Mouse (Mus musculus) forebrain, embryonic 11.5 days (tissue): Measurements from ENCODE around the gene Etnk2. TPM values are rescaled to one million over a fixed set of nuclear protein-coding genes. Genes with fewer than 3 reads are reported as not detected.

Experiments
- ATAC-seq: fragments of 200-750 bp; cut with Nextera tagmentation; replicated peaks from 2 replicates; pipeline ENCODE4 v1.8.0; 2017; ENCODE audit warnings: moderate TSS enrichment; ENCODE audit not compliant: low FRiP score
- DNase-seq: peaks from one replicate; pipeline ENCODE4 v3.0.0-alpha.2; 2017; ENCODE audit warnings: low spot score
- H3K27ac ChIP-seq: fragments of 300-500 bp; sonication (generic); 2 replicates; pipeline ENCODE4 v1.5.1; 2014; ENCODE audit warnings: low read depth, low read length
- H3K27me3 ChIP-seq: fragments of 300-500 bp; sonication (generic); 2 replicates; pipeline ENCODE4 v1.6.1; 2014; ENCODE audit warnings: mild to moderate bottlenecking, low read length, mixed read lengths; ENCODE audit not compliant: control insufficient read depth, insufficient read depth
- H3K36me3 ChIP-seq: fragments of 300-500 bp; sonication (generic); 2 replicates; pipeline ENCODE4 v1.6.1; 2014; ENCODE audit warnings: mild to moderate bottlenecking, low read length, moderate library complexity, mixed read lengths; ENCODE audit not compliant: control insufficient read depth, insufficient read depth
- H3K4me1 ChIP-seq: fragments of 300-500 bp; sonication (generic); replicated peaks from 2 replicates; pipeline ENCODE4 v1.6.1; 2014; ENCODE audit warnings: low read length, mixed read lengths; ENCODE audit not compliant: control insufficient read depth, insufficient read depth
- H3K4me2 ChIP-seq: fragments of 300-500 bp; sonication (generic); 2 replicates; pipeline ENCODE4 v1.6.1; 2014; ENCODE audit warnings: low read depth, mild to moderate bottlenecking, low read length, moderate library complexity, mixed read lengths; ENCODE audit not compliant: severe bottlenecking
- H3K4me3 ChIP-seq: fragments of 300-500 bp; sonication (generic); 2 replicates; pipeline ENCODE4 v1.5.1; 2014; ENCODE audit warnings: low read depth, low read length
- H3K9ac ChIP-seq: fragments of 300-500 bp; sonication (generic); 2 replicates; pipeline ENCODE4 v1.6.1; 2014; ENCODE audit warnings: low read length
- H3K9me3 ChIP-seq: fragments of 300-500 bp; sonication (generic); 2 replicates; pipeline ENCODE4 v1.6.1; 2016; ENCODE audit warnings: low read length, mixed read lengths; ENCODE audit not compliant: control insufficient read depth
- WGBS: fragments of 180-500 bp; shearing (Covaris S2); extraction: QIAGEN DNeasy Blood & Tissue Kit; methylation state at CpG from one replicate; pipeline ENCODE4 v1.1.7; 2014; 5-methylcytosine and 5-hydroxymethylcytosine counted together
- polyA plus RNA-seq: library from polyadenylated mRNA; unstranded; fragments of >200 nt; fragmentation: Nextera tagmentation; extraction: Ambion mirVana; gene quantifications from 2 replicates; pipeline ENCODE4 v1.2.1, GENCODE M21; 2014

Etnk2 gene
- polyA plus RNA-seq, 1 experiment from 2014 or later, result 1.8 TPM

DNA sequence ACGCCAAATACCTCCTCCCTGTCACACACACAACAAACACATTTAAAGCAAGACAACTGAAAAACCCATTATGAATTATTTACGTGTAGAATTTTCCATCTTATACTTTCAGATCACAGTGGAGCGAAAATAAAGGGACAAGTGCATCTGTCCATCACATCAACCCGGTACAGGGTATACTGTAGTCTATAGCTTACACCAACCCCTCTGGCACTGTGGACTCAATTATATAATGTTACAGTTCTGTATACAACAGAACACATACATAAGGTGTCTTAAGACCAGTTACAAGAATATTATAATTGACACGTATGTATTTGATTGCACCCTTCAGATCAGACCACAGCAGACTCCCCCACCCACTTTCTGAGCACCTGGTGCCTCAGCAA is 33.7 kb downstream of the Etnk2 start:
- peaks cover 21% of the 10 kb centered on the region for H3K27me3 ChIP-seq
- ATAC-seq, result no peak; the same call in 1 of the 2 replicates
- peak overlapping the region; percentile 28; the same call in 1 of the 2 replicates for H3K4me2 ChIP-seq

DNA sequence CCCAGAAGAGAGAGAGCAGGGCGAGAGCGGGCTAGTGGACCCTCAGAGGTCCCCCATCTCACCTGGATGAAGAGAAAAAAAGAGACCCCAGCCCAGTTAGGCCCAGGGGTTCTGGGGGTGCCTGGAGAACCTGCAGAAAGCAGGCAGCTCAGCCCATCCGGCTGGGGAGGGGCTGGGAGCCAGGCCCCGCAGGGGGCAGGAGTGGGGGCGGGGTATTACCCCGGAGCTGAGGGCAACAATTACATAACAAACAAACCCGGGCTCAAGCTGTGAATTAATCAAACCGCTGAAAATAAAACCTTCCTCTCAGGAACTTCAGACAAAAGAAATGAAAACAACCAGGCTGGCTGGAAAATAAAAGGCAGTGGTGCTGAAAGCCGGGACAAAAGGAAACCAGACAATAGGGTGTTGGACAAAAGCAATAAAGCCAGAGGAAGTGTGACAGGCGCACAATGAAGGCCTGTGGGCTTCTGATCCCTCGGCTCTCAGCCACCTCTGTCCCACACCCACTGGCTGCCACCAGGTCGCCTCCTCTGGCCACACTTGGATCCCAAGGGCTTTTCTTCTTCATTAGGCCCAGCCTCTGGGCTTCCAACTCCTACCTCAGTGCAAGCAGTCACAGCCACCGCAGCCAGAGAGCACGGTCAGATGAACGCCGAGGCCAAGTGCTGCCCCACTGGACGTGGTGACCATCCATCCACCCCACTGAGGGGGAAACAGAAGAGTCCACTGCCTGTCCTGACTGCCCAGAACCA is 34.3 kb downstream of the Etnk2 start:
- peak overlapping the region; percentile 20 for H3K9ac ChIP-seq
- ATAC-seq, result peak; percentile 80
- H3K4me1 ChIP-seq, result peaks cover 13% of the 10 kb centered on the region
- no peaks in the 10 kb centered on the region for H3K9me3 ChIP-seq
- H3K4me3 ChIP-seq, result no peak overlapping the region
- peak overlapping the region; percentile 59 for H3K27ac ChIP-seq
- peaks cover 21% of the 10 kb centered on the region for H3K27me3 ChIP-seq
- 2% methylated on average over 17 of the region's 17 CpGs for WGBS
- H3K36me3 ChIP-seq, result no peaks in the 10 kb centered on the region
- DNase-seq, result peak; percentile 78
- H3K4me2 ChIP-seq, result peak overlapping the region; percentile 28; the same call in 1 of the 2 replicates

More for the DNA sequence above, 33.7 kb downstream of the Etnk2 start:
- no peak for DNase-seq
- 59% methylated on average over 5 of the region's 5 CpGs for WGBS
- Histone ChIP-seq H3K4me3 (no peak overlapping the region), H3K27ac (no peak overlapping the region), H3K4me1 (peaks cover 13% of the 10 kb centered on the region), H3K9ac (0 out of 2 replicates have a peak overlapping the region, but pooled peaks have one; percentile 20), H3K36me3 (no peaks in the 10 kb centered on the region), H3K9me3 (no peaks in the 10 kb centered on the region)

DNA sequence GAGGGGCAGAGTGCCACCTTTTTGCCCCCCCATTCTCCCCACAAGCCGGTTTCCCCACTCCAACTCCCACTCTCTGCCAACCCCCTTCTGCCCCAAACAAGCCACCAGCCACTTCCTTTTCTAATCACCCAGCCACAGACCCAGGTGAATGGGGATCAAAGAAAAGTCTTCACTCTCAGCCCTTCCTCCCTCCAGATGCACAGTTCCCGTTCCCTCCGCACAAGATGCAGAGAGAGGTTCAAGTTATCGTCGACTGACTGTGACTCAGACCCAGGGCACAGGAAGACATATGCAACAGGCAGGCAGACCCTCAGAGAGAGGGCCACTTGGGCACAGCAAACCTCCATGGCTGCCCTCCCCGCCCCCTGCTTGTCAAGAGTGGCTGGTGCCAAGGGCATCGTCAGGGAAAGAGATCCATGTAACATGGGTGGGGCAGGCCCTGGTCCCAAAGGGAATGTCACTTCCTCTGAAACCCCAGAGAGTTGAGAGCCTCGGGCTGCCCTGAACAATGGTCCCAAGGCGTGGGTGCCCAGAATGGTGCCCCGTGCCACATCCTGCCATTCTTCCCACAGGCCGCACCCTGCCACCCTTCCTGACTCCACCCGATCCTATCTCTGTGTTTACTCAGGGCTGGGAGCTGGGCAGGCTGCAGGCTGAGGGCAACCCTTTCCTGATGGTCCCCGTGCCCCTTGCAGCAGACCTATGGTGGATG is 36.8 kb downstream of the Etnk2 start:
- H3K27ac ChIP-seq, result no peak overlapping the region
- DNase-seq (no peak), ATAC-seq (no peak)
- H3K9ac ChIP-seq, result no peak overlapping the region
- no peaks in the 10 kb centered on the region for H3K9me3 ChIP-seq
- peaks cover 9% of the 10 kb centered on the region for H3K4me1 ChIP-seq
- peaks cover 16% of the 10 kb centered on the region for H3K27me3 ChIP-seq
- no peaks in the 10 kb centered on the region for H3K36me3 ChIP-seq
- WGBS, result 79% methylated on average over 13 of the region's 13 CpGs
- no peak overlapping the region for H3K4me2 ChIP-seq
- H3K4me3 ChIP-seq, result no peak overlapping the region

DNA sequence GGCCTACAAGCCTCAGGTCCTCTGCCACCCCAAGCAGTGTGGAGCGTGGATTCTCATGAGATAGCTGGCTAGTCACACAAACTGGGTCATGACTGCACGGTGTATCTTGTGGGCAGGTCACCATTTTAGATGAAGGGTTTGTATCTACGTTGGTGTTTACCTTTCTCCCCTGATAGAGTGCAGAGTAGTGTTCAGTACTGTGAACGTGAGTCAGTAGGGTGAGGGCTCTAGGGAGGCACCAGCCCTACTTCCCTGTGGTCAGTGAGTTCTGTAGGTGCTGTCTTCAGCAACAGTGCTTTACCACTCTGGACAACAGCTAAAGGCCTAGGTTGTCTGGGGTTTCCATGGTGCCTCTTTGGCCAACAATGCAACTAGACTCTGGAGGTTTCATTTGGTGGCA is 40.6 kb downstream of the Etnk2 start:
- DNase-seq (no peak), ATAC-seq (no peak)
- Histone ChIP-seq H3K4me2 (no peak overlapping the region), H3K27ac (no peak overlapping the region), H3K4me3 (no peak overlapping the region), H3K36me3 (no peaks in the 10 kb centered on the region), H3K9ac (no peak overlapping the region), H3K9me3 (no peaks in the 10 kb centered on the region), H3K4me1 (peaks cover 2% of the 10 kb centered on the region), H3K27me3 (peaks cover 9% of the 10 kb centered on the region)
- WGBS, result 93% methylated on average over 4 of the region's 4 CpGs

DNA sequence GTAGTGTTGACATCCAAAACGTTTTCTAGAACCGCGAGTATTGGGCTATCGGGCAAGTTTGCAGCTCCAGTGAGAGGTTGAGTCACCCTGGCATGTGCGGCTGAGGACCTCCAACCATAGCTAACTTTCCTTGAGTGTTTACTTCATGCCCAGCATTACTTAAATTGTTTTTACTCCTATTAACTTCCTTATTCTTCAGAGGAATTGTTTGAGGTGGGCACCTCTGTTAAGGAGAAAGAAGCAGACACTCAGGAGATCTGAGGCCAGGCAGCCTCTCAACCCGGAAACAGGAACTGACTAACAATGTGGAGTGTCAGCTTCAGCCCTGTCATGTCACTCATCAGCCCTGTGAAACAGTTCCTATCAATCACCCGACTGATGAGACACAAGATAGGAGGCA is 43.2 kb downstream of the Etnk2 start:
- no peak for DNase-seq
- no peak overlapping the region for H3K27ac ChIP-seq
- H3K27me3 ChIP-seq, result no peaks in the 10 kb centered on the region
- no peak overlapping the region for H3K9ac ChIP-seq
- no peak overlapping the region for H3K4me2 ChIP-seq
- peaks cover 5% of the 10 kb centered on the region for H3K4me1 ChIP-seq
- no peak overlapping the region for H3K4me3 ChIP-seq
- H3K9me3 ChIP-seq, result no peaks in the 10 kb centered on the region
- no peaks in the 10 kb centered on the region for H3K36me3 ChIP-seq
- WGBS, result 83% methylated on average over 7 of the region's 7 CpGs
- ATAC-seq, result no peak

DNA sequence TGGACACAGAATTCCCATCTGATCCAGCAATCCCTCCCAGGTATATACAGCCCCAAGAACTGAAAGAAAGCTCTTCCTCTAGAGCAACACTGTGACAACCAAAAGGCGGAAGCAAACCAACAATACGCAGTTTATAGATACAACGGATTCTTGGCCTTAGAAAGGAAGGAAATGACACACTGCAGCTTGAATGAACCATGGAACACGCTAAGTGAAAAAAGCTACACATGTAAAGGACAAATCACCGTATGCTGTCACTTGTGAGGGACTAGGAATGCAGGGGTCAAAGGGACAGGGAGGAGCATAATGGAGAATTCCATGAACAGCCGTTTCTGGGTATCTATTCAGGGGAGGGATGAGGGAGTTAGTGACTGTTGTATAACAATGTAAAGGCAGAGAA is 44.1 kb downstream of the Etnk2 start:
- Histone ChIP-seq H3K4me3 (no peak overlapping the region), H3K27me3 (no peaks in the 10 kb centered on the region), H3K4me2 (no peak overlapping the region), H3K27ac (no peak overlapping the region), H3K36me3 (no peaks in the 10 kb centered on the region), H3K9ac (no peak overlapping the region), H3K4me1 (peaks cover 12% of the 10 kb centered on the region), H3K9me3 (no peaks in the 10 kb centered on the region)
- ATAC-seq (no peak), DNase-seq (no peak)
- 68% methylated on average over 6 of the region's 6 CpGs for WGBS

DNA sequence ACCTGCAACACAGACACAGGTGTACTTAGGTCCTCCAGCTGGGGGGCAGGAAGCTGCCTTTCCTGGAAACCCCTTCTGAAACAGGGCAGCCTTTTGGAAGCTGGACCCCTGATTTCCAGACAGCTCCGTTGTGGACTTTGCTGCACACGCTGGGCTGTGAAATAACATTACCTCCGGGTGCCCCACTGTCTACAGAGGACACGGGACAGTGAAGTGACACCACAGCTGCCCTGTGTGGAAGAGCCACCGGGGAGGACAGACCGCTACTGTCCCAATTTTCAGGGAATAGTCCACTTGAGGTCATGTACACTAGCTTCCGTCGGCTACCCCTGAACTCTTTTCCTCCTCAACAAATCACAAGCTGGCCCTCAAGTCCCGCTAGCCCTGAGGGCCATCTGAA is 44.9 kb downstream of the Etnk2 start:
- Histone ChIP-seq H3K4me2 (no peak overlapping the region), H3K27ac (no peak overlapping the region), H3K9me3 (no peaks in the 10 kb centered on the region), H3K4me3 (no peak overlapping the region), H3K27me3 (no peaks in the 10 kb centered on the region), H3K4me1 (peaks cover 12% of the 10 kb centered on the region), H3K36me3 (no peaks in the 10 kb centered on the region), H3K9ac (no peak overlapping the region)
- ATAC-seq, result no peak
- DNase-seq, result no peak
- 53% methylated on average over 9 of the region's 9 CpGs for WGBS

DNA sequence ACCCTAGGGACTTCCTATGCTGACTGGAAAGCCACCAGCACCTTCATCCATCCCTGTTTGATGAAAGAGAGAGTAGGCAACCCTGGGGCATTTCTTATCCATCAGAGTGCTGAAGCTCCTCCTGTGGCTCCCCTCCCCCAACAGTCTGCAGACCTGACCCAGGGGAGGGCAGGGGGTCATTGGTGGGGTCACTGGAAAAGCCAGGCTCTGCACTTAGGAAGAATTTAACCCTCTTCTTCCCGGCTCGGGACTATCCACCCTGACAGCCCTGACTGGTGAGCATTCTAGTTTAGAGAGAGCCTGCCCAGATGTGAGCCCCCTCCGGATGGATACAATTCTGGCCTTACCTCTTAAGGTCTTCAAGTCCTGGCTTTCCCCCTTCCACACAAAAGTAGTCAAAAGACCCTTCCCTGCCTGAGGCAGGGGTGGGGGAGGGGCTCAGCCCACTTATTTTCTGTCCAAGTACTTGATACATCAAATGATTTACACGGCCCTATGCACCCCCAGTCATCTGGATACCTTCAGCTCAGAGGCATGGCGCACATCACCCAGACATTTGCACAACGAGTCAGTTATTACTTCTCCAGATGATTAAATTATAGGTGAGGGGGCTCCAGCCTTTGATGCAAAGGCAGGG is 45.6 kb downstream of the Etnk2 start:
- Histone ChIP-seq H3K4me3 (no peak overlapping the region), H3K9me3 (no peaks in the 10 kb centered on the region), H3K4me1 (peaks cover 12% of the 10 kb centered on the region), H3K4me2 (no peak overlapping the region), H3K27ac (no peak overlapping the region), H3K27me3 (no peaks in the 10 kb centered on the region), H3K9ac (no peak overlapping the region), H3K36me3 (no peaks in the 10 kb centered on the region)
- DNase-seq, result no peak
- WGBS, result 9% methylated on average over 6 of the region's 6 CpGs
- no peak for ATAC-seq
